Mouse (Mus musculus): ENCODE measurements around the gene Slc16a14.

GRCm38 (mm10) chr1:84890503-84890902, 44.4 kb downstream of the Slc16a14 start:
- TF ChIP-seq CTCF (IDR thresholded peaks at IDR 0.05; ENCODE audit: low read depth) = no peak
- TF ChIP-seq EP300 (IDR thresholded peaks at IDR 0.05; ENCODE audit: low read depth) = no peak
